Mouse (Mus musculus) yolk sac, embryonic 10.5 days (tissue): ENCODE measurements at regions not wholly inside any gene's neighbourhood (a gene's known extent, or its start where the extent isn't known, plus 50 kb on each side); places are given as distances from the start of the nearest gene placed in this dataset.
A peak's percentile ranks its signal among the peaks of the same experiment; 100 is the strongest.

Source experiments
- DNase-seq: peaks from one replicate; pipeline ENCODE4 v3.0.0-alpha.2; 2017; ENCODE audit warnings: low spot score

DNA sequence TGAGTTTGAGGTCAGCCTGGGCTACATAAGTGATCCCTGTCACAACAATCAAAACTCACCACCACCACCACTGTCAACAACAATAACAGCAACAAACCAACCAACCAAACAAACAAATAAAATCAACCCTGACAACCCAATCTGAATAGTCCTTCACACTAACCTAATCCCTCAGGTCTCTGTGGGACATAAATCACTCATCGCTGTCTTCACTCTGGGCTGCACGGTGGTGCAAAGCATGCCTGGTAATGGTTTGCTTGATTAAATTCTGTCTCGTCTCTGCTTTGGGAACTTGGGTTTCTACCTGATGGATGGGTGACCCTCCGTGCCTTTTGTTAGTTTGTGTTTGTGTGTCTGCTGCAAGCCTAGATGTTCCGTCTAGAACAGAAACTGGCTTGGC, 100.6 kb downstream of the Slc17a6 start:
- no peak for DNase-seq

DNA sequence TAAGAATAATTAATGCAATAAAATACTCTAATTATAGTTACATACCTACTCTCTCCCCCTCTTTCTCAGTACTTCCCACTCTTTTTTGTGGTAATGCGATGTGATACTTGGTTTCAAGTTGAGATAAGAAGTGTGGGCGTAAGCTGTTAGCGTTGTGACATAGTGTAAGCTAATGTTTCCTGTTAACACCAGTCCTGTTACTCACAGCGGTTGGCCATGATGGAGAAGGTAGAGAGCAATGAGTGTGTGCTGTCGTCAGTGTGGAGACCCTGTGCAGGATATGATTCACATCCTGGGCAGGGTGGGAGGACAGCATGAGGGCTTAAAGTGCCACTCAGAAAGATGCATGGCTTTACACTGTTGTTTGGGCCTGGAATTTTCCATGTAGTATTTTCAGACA, 102.1 kb downstream of the Slc17a6 start:
- DNase-seq = no peak

DNA sequence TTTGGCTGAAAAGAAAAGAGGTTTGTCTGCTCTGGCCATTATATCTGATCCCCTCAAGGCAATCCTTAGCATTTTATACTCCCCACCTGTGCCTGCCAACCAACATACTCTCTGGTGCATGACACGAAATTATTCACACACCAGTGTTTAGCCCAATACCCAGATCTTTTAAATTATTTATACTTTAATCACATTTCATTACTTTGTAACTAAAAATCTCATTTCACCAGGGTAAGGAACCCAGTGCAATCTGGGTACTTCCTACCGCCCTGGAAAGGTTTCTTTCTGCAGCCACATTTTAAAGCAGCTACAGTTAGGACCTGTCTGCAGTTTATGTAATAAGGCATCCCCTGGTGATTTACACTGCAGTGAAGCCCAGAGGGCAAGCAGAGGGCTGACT, 114.5 kb downstream of the Slc17a6 start:
- no peak for DNase-seq

DNA sequence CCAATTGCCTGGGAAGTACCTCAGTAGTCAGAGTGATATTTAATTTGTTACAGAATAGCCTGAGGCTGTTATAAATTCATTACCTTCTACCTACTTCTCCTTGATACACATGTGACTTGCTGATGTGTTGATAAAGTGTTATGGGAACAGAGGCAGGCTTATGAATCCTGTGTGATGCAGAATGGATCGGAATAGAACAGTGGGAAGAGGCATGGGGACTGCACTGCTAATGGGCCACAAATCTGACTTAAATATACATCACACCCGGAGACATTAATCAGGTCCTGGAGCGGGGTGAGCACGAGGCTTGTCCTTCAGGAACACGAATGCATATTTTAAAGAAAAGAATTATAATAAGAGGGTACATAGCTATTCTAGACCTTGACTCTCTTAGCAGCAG, 117.8 kb downstream of the Slc17a6 start:
- DNase-seq = no peak

DNA sequence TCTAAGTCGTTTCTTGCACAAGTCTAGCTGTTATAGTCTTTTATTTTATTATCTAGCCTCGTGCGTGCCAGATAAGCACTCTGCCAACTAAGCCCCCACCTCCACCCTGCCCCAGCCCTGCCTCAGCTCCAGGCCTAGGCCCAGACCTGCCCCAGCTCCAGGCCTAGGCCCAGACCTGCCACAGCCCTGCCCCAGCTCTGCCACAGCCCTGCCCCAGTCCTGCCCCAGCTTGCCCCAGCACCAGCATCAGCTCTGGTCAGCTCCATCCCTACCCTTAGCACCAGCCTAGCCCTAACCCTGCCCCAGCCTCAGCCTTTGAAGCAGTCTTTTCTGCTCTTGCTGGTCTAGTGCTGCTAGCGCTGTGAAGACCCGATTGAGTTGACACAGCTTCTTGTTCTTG, 119.1 kb downstream of the Slc17a6 start:
- DNase-seq = no peak

DNA sequence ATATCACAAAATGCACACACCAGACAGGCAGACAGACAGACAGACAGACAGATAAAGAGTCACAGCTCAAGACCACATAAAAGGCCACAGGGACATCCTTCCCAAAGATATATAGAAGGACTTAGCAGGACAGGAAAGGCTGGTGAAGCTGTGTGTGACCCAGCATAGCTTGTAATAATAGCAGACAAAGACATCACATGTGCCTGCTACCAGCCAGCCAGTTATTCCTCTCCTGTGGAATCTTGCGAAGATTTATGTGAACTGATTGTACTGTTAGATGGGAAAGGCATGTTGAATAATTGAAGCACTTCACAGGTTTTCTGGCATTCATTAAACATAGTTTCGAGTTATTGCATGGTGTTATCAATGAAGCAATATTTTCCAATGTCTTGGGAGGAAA, 119.1 kb upstream of the Gas2 start:
- no peak for DNase-seq

DNA sequence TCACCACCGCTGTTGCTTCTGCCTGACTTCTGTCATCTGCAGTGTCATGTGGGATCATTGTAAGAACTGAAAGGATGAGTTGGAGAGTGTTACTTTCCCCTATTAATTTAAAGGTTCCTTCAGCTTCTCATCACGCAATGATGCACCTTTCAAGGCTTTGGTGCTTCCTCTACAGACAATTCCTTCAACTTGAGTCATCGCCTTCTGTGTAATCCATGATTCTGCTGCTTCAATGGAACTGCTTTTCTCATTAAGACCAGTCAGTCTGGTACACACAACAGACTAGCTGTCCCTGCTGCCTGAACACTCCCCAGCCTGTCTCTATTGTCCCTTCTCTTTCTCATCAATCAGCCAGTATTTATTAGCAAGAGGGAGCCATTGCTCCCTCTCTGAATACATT, 116.2 kb upstream of the Gas2 start:
- DNase-seq = no peak

DNA sequence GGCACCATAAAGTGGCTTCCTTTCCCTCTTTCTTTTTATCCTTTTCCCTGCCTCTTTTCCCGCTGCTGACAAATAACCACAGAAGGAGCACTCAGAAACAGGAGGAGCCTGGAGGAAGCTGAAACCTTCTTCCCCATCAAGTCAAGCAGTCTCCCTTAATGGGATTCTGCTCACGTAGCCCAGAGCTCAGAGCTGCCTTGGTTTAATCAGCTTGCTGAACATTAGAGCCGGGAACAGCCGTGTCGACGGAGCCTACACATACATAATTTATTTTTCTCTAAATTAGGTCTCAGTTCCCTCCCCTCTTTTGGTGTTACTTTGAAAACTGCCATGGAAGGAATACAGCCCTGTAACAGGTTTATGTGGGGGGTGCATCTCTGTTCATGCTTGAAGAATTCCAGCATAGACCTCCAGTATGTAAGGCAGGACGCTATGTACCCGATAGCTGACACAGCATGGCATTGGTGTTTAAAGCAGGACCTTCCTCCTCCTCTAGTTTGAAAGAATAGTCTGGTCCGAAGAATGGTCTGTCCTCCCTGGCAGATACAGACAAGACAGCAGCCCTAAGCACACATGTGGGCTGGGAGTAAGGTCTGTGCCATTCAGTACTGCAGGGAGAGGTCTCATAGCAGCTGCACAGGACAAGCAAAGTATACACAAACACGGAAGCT, 113.0 kb upstream of the Gas2 start:
- no peak for DNase-seq

DNA sequence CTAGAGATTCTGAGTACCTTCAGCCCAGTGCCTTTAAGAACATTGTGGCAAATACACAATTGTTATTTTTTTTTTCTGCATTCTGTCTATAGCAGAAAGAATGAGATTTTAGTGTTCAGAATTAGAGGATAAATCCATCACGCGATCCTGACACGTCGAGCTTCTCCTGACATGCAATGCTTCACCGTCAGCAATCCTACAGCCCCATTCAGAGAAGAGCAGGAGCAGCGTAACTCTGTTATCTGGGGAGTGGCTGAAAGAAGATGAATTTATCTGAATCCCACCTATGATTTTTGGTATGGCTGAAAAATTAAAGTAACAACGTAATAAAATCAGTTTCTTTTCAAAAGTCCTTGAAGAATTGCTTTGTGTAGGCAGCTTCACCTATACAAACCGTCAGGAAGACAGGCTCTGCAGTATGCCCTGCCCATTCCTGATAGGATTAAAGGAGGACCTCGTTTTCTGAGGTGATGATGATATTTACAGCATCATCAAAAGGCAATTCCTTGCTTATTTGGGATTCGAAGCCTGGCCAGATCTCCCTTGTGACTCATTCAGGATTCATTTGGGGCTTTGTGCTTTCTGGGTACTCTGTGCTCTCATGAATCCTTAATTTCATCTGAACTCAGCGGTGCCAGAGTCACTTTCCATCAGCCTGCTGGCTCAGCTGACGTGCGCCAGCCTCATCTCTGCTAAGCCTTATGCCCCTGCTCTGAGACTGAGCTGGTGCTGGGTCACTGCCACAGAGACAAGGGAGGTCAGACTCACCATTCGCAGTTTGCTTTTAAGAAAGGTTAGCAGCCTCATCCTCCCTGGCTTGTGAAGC, 112.3 kb upstream of the Gas2 start:
- no peak for DNase-seq

DNA sequence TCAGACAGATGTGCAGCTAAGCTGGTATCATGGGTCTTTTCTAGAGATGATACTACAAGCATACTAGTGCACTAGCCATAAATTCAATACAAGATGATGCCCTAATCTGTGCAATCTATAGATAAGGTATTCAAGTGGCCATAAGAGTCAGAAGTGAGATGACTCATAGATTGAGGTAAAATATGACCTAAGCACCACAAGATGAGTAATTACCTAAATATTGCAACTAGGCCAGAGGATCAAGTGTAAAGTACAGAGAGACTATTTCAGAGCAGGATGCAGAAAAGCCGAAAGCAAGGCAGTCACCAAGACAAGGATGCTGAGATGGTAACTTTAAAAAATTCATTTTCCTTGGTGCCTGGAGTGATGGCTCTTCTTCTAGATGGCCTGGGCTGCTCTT, 111.5 kb upstream of the Gas2 start:
- no peak for DNase-seq

DNA sequence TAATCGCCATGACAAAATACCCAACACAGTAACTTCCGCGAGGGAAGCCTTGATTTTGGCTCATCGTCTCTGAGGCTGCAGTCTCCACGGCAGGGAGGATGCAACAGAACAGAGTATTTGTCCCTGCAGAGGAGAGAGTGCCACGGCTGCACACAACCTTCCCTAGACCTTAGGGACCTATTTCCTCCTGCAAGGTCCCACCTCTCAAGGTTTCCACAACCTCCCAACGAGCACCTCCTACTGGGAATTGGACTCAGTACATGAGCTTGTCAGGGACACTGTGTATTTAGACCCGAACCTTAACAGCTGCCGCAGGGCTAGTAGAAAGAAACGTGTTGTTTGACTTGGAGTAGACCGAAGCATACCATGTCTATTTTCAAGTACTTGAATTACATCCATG, 108.8 kb upstream of the Gas2 start:
- DNase-seq = no peak

DNA sequence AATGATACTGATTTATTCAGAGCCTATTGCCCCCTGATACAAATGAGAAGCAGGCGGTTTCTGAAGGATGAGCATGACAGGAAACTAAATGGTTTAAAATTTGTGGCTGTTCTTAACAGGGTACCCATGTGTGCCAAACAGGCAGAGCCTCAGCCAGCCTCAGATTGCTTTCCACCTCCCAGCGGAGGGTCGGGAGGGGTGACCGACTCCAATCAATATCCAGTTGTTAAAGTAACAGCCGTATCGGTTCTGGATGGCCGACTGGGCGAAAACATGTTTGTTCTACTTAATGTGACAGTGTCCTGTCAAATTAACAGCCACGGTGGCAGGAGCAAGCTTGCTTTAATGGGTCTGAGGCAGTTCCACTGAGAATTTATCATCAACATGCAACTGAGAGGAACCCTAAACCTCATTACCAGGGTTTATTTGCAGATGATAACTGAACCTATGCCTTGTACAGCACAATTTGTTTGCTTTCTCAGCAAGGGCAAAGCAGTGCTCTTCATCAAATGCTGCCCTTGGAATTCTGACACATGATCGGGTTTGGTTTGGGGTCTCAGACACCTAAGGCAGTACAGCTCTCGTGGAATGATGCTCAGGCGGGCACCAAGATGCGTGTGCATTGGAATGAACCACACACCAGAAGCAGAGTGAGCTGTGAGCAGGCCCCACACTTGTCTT, 107.5 kb upstream of the Gas2 start:
- DNase-seq = no peak

DNA sequence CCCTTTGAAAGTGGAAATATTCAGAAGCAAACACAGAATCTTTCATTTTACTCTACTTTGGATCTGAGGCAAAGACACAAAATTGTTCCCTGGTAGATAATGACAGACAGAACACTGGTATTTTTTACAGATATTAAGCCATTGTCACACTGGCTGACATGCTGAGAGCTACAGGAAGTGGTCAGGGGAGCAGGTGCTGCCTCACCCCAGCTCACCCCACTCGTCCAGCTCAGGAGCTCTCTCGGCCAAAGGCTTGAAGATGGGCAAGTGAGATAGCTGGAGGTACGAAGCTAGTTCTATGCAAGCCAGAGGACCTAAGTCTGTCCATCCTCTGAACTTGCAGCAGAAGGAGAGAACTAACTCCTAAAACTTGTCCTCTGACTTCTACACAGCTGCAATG, 105.6 kb upstream of the Gas2 start:
- no peak for DNase-seq

DNA sequence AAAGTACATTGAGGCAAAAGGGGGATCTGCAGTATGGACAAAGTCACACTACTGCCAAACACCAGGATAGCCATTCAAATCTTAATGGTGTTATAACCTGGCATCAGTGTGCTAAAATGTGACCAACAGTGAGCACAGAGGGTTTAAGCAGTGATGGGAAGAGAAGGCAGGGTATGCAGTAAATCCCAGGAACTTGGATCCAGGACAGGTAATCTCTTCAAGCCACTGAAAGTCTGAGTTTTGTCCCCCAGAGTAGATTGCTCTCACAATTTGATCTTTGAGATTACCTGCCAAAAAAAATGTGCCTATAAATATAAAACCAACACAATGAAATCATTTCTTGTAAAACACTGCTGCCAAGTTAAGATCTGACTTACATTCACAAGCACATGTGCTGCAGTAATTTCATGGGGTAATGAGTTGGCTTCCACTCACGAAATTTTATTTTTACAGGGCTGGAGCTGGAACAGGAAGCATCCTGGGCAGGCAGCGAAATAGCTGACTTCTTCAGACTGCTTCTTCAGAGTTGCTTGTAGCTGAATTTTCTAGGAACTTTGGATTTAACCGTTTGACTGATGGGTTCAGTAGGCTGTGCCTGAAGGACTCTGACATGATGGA, 102.2 kb upstream of the Gas2 start:
- no peak for DNase-seq

DNA sequence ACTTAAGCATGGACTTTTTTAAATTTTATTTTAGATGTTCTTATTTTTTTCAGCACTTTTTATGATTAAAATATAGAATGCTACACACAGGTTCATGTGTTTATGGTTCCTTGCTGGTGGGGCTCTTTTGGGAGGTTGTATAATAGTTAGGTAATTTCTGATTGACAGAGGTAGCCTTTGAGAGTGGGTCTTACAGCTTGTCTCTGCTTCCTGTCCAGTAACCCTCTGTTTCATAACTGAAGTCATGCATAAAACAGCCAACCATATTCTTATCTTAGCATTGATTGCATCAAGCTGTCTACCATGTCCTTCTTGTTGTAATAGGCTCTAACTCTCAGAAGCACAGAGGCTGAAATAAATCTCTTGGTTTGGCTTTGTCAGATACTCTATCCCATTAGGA, 94.7 kb upstream of the Gas2 start:
- DNase-seq = no peak

DNA sequence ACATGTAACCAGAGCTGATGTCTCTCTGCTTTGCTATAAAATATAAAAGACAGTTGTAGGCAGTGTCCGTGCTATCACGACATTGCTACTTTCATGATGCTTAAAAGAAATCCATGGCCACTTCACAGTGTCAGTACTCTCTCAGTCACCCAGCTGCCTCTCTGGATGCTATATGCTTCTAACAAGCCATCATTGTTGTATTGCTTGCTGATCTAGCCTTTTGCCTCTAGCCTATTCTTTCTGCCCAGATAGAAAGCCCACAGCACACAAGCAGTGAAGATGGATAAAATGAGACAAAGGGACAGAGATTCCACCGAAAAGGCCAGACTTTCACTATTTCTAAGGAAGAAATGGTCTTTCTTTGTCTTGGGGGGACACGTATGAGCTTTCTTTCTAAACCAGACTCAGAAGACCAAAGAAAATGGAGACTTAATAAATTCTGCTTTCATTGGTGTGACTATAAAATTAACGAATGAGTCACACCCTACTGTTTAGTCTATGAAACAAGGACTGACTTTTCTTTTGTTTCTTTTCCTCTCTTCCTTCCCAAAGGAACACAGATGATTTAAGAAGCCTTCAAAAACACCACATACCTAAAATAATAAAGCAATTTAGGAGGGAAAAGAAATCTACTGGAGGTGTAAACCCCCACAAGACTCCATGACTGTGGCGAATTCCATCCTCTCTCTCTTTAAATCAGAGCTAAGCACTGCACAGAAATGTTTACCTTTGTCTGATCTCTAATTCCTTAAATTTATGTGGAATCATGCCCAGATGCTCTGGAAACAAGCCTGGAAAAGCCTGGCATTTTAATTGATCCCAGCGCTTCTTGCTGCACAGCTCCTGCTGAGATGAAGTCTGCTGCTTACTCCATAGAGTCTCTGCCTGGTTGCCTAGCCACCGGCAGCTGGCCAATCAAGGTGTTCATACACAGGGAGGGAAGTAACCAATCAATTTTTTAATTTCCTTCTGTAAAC, 89.6 kb upstream of the Gas2 start:
- DNase-seq = peak; percentile 2

DNA sequence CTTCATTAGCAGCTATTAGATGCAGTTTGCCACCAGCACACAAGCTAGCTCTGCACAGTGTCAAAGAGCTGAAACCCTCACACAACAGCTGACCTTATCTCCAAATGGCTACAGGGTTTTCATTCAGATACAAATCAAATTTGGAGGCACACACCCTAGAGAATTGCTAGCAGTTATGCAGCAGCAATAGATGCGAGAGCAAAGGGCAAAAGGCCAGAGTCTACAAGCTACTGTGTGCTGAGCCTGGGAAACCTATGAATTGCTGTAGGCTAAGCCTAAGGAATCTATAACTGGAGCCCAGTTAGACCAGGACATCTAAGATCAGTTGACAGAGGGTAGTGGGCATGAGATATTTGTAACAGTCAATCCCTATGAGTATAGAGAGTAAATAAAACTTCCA, 85.8 kb upstream of the Gas2 start:
- no peak for DNase-seq

DNA sequence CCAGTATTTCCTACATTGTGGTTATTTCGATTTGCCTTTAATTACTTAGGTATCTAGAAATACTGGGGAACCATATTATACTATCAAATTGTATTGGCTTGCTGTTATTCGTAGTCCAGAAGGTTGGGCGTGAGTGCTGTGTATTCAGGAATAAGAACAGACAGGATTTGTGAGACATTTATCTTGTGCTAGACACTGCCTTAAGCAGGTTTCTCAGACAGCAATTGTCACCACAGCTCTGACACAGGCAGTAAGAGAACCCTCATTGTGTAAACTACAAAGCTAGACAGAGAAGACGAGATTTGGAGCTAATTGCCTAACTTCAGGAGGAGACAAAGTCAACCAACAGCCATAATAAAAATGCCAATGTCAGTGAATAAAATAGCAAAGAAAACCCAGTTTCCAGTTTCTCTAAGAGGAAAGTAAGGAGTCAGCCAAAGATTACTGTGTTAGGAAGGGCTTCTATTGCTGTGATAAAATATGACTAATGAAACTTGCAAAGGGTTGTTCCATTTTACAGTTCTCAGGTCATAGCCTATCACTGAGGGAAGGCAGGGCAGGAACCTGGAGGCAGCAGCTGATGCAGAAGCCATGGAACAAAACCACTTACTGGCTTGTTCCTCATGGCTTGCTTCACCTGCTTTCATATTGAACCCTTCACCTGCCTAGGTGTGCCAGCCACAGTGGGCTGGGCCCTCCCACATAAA, 78.6 kb upstream of the Gas2 start:
- no peak for DNase-seq

DNA sequence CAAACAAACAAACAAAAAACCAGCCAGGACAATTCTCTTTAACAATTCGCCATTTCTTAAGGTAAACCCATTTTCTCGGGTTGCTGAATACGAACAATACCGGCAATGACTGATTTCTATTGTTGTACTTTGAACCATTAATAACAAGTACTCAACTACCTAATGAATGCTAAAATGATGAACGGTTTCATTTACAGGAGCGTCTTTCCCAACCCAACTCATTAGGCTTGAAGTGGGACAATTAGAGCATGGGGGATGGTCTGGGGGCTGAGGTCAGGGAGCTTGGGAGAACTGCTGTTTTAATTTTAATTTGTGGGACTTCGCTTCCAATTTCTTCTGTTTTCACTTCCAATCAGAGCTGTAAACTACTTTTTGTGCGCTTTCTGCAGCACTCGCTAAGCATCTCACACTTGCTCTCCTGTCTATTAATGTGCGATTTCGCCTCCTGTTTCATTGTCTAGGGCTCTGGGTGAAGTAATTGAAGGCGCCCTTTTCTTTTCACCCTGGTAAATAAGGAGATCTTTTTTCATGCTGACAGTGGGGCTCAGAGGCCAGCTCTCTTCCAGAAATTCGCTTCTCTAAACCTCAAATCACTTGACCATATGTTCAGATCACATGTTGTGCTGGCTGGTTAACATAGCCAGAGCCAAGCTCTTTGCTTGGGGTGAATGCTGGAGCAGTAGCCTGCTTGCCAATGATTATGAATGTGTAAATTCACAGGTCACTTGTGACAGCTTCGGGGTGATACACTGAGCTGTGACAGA, 77.7 kb upstream of the Gas2 start:
- no peak for DNase-seq
